Mouse (Mus musculus) myocyte (in vitro differentiated cells): Measurements from ENCODE around the gene Six2.

Experiments used
- E2F4 ChIP-seq: IDR thresholded peaks from one replicate; pipeline ENCODE4 v1.6.1; 2011; ENCODE audit warnings: mild to moderate bottlenecking, control low read depth, moderate library complexity; ENCODE audit not compliant: insufficient read depth
- POLR2A ChIP-seq: IDR thresholded peaks from one replicate; pipeline ENCODE4 v1.6.1; 2011; ENCODE audit warnings: low read depth, mild to moderate bottlenecking, control low read depth, moderate library complexity; ENCODE audit not compliant: insufficient read length

GRCm38 (mm10) chr17:85680851-85681550 lies 7.1 kb downstream of the Six2 start:
- TF ChIP-seq E2F4 (no peak), POLR2A (no peak)
